In genomic region chr10:25857954-25858616, GRCm38 (mm10) we compare ENCODE assay signal across 20 mouse cellular contexts.
DNase-seq lines count a peak whose midpoint lies in the region; ATAC-seq lines count a peak whose summit lies in the region.
"Had no signal": no experiment of that assay in that cellular context is flagged by ENCODE, and none has a peak within 500 bp of the region (broad histone marks: within the 10 kb centered on the region; RNA-seq: fewer than 3 reads in every experiment).

No protein-coding gene starts in this region.

- peak; percentile 27 for DNase-seq in embryo, embryonic 10 days (ENCODE audit: low spot score)
- no peak for DNase-seq in embryo, embryonic 9.5 days (ENCODE audit: extremely low spot score)
- DNase-seq in layer of hippocampus, adult 9-11 months = peak; percentile 13
- no peak for DNase-seq in layer of hippocampus, postnatal 10 days (ENCODE audit: low spot score in 2 of 2)
- peak; percentile 9 for DNase-seq in embryo, embryonic 11.5 days (ENCODE audit: low read depth, low spot score)
- DNase-seq in B cell, adult 2 months = no peak
- DNase-seq: cerebellum, adult 11 months; cerebellum, adult 9-11 months; kidney, adult 11 months; liver, postnatal 0 days; thymus, adult 18-20 months; thymus, postnatal 36 days had no signal

- H3K27me3 ChIP-seq in neural tube, embryonic 14.5 days (ENCODE audit: control insufficient read depth, insufficient read depth, low read length) = no peaks in the 10 kb centered on the region
- H3K27me3 ChIP-seq: embryonic facial prominence, embryonic 15.5 days; kidney, embryonic 15.5 days had no signal

- no peak overlapping the region for H3K4me3 ChIP-seq in neural tube, embryonic 14.5 days (ENCODE audit: low read depth, low read length)
- H3K4me3 ChIP-seq: embryonic facial prominence, embryonic 15.5 days; heart, embryonic 10.5 days; kidney, embryonic 15.5 days; midbrain, embryonic 10.5 days had no signal

- H3K27ac ChIP-seq in neural tube, embryonic 14.5 days (ENCODE audit: low read depth, low read length) = no peak overlapping the region
- H3K27ac ChIP-seq: embryonic facial prominence, embryonic 15.5 days; heart, embryonic 10.5 days; kidney, embryonic 15.5 days; macrophage; midbrain, embryonic 10.5 days had no signal

- peak; percentile 56; the same call in 1 of the 2 replicates for ATAC-seq in neural tube, embryonic 14.5 days (ENCODE audit: low read depth)
- no peak for ATAC-seq in erythroblast, adult 5-6 weeks (replicated peaks; ENCODE audit: low FRiP score, poor library complexity, severe bottlenecking)
- ATAC-seq: liver, postnatal 0 days; lung, postnatal 0 days had no signal

- 32% methylated on average over 10 of the region's 10 CpGs for WGBS in neural tube, embryonic 14.5 days

- H3K4me1 ChIP-seq in neural tube, embryonic 14.5 days (ENCODE audit: control insufficient read depth, insufficient read depth, low read length) = 0 out of 2 replicates have a peak, but pooled peaks cover 5% of the 10 kb centered on the region
- H3K4me1 ChIP-seq: embryonic facial prominence, embryonic 15.5 days; heart, embryonic 10.5 days; kidney, embryonic 15.5 days; midbrain, embryonic 10.5 days had no signal

- H3K9ac ChIP-seq in neural tube, embryonic 14.5 days (replicated peaks; ENCODE audit: low read depth, low read length) = no peak overlapping the region
- H3K9ac ChIP-seq: embryonic facial prominence, embryonic 15.5 days; kidney, embryonic 15.5 days; liver, postnatal 0 days had no signal

- no peak overlapping the region for H3K4me2 ChIP-seq in neural tube, embryonic 14.5 days (ENCODE audit: low read depth, low read length)
- H3K4me2 ChIP-seq: embryonic facial prominence, embryonic 15.5 days; kidney, embryonic 15.5 days had no signal

- H3K36me3 ChIP-seq in neural tube, embryonic 14.5 days (ENCODE audit: control insufficient read depth, insufficient read depth, low read length) = no peaks in the 10 kb centered on the region
- H3K36me3 ChIP-seq: embryonic facial prominence, embryonic 15.5 days; heart, embryonic 10.5 days; kidney, embryonic 15.5 days; midbrain, embryonic 10.5 days had no signal

- H3K9me3 ChIP-seq in neural tube, embryonic 14.5 days (ENCODE audit: control insufficient read depth, low read length) = no peaks in the 10 kb centered on the region
- H3K9me3 ChIP-seq: embryonic facial prominence, embryonic 15.5 days; heart, embryonic 10.5 days; kidney, embryonic 15.5 days; midbrain, embryonic 10.5 days had no signal

Comparison
In these comparisons a context has a peak if more than half of its experiments do, and no peak if none do; other contexts are left out.
1. DNase-seq: peak in embryo, embryonic 10 days (single experiment), layer of hippocampus, adult 9-11 months (single experiment) and embryo, embryonic 11.5 days (single experiment); none in embryo, embryonic 9.5 days (single experiment), layer of hippocampus, postnatal 10 days (0 of 2) and B cell, adult 2 months (0 of 2).